Mouse (Mus musculus): ENCODE measurements around the gene Hpgd. TPM values are rescaled to one million over a fixed set of nuclear protein-coding genes. Genes with fewer than 3 reads are reported as not detected.

Hpgd gene
- polyA plus RNA-seq, 1 experiment from 2014 or later: 216 TPM

DNA sequence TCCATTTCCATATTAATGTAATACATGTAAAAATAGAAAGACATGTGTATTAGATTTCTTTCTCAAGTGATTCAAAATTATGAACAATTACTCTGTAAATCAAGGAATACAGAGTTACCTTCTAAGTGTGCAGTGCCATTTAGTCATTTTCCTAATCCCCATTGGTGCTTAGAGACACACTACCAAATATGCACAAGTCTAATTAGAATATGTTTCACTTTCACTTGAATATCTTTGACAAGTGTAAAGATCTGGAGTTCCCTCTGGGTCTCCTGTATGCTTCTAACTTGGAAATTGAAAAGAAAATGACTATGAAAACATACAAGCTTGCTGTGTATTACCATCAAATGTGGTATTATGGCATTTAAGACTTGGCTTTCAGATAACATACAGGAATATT, 19.1 kb upstream of the Hpgd start:
- DNase-seq (ENCODE audit: low spot score): no peak
- no peaks in the 10 kb centered on the region for H3K9me3 ChIP-seq (ENCODE audit: low read length)
- H3K4me3 ChIP-seq (ENCODE audit: low read depth, low read length): no peak overlapping the region
- H3K4me2 ChIP-seq (replicated peaks; ENCODE audit: low read depth, low read length): no peak overlapping the region
- no peak overlapping the region for H3K27ac ChIP-seq (ENCODE audit: low read length)
- TF ChIP-seq EP300 (IDR thresholded peaks at IDR 0.05): no peak
- no peak for TF ChIP-seq CTCF (IDR thresholded peaks at IDR 0.05)
- no peak overlapping the region for H3K9ac ChIP-seq (replicated peaks; ENCODE audit: low read depth)
- H3K27me3 ChIP-seq (replicated peaks; ENCODE audit: insufficient read depth, low read length): no peaks in the 10 kb centered on the region
- no peak for ATAC-seq
- H3K4me1 ChIP-seq (ENCODE audit: insufficient read depth, low read depth, low read length): no peaks in the 10 kb centered on the region
- H3K36me3 ChIP-seq (ENCODE audit: insufficient read depth, low read length): no peaks in the 10 kb centered on the region

DNA sequence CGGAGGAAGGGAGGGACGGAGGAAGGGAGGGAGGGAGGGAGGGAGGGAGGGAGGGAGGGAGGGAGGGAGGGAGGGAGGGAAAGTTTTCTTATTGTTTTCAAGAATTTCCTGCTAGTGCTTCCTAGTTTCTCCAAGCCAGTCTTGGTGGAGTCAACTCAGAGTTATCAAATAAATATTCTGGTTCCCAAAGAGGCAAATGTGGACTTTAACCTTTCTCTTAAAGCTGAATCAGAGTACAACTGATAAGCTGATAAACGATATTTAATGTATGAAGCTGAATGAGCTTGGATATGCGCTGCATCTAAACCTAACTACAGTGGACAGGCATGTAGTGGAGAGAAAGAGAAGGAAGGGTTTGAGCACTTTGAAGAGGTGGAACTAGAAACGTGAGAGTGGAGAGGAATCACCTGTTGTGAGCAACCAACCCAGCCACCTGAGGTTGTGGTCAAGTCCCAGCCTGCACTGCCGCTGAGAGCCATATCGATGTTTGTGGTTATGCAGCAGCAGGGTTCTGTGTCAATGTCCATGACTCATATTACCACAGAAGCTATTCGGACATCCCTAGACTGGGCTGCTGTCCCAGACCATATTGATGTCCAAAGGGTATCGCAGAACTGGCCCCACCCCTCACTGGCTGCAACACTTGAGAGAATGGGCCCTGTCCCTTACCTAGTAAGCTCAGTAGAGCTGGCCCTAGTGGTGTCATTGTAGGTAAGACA, 16.4 kb upstream of the Hpgd start:
- WGBS: 79% methylated on average over 7 of the region's 9 CpGs
- ATAC-seq: peak; percentile 11; the same call in 1 of the 2 replicates
- H3K4me2 ChIP-seq (replicated peaks; ENCODE audit: low read depth, low read length): no peak overlapping the region
- no peaks in the 10 kb centered on the region for H3K4me1 ChIP-seq (ENCODE audit: insufficient read depth, low read depth, low read length)
- H3K27me3 ChIP-seq (replicated peaks; ENCODE audit: insufficient read depth, low read length): no peaks in the 10 kb centered on the region
- H3K27ac ChIP-seq (ENCODE audit: low read length): no peak overlapping the region
- no peak overlapping the region for H3K4me3 ChIP-seq (ENCODE audit: low read depth, low read length)
- no peak for DNase-seq (ENCODE audit: low spot score)
- no peak for TF ChIP-seq EP300 (IDR thresholded peaks at IDR 0.05)
- TF ChIP-seq CTCF (IDR thresholded peaks at IDR 0.05): no peak
- H3K9me3 ChIP-seq (ENCODE audit: low read length): no peaks in the 10 kb centered on the region
- no peak overlapping the region for H3K9ac ChIP-seq (replicated peaks; ENCODE audit: low read depth)
- no peaks in the 10 kb centered on the region for H3K36me3 ChIP-seq (ENCODE audit: insufficient read depth, low read length)

DNA sequence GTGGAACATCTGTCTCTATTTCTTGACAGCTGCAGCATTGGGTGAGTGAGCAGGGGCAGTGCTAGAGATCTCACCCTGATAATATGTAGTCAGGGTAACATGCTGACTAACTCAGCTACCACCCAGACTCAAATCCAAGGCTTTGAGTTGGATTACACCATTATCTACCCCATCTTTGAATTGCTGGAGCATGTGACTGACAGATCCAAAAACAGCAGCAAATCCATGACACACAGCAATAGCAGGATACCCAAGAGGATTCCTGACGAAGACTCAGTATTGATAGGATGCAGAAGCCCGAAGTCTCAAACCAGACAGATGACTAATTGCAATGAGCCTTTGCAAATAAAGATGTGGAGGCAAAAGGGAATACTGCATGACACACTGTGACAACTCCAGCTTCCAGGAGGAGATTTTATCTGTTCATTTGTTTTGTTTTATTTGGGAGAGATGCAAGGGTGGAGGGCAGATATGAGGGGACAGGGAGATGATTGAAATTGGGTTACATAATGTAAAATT, 15.8 kb upstream of the Hpgd start:
- Histone ChIP-seq H3K9ac (replicated peaks; ENCODE audit: low read depth) (no peak overlapping the region), H3K4me2 (replicated peaks; ENCODE audit: low read depth, low read length) (no peak overlapping the region), H3K27ac (ENCODE audit: low read length) (no peak overlapping the region), H3K9me3 (ENCODE audit: low read length) (no peaks in the 10 kb centered on the region), H3K27me3 (replicated peaks; ENCODE audit: insufficient read depth, low read length) (no peaks in the 10 kb centered on the region), H3K36me3 (ENCODE audit: insufficient read depth, low read length) (no peaks in the 10 kb centered on the region), H3K4me1 (ENCODE audit: insufficient read depth, low read depth, low read length) (no peaks in the 10 kb centered on the region), H3K4me3 (ENCODE audit: low read depth, low read length) (no peak overlapping the region)
- WGBS: 60% methylated on average over 2 of the region's 2 CpGs
- no peak for ATAC-seq
- no peak for DNase-seq (ENCODE audit: low spot score)
- TF ChIP-seq EP300 (IDR thresholded peaks at IDR 0.05) (no peak), CTCF (IDR thresholded peaks at IDR 0.05) (no peak)

DNA sequence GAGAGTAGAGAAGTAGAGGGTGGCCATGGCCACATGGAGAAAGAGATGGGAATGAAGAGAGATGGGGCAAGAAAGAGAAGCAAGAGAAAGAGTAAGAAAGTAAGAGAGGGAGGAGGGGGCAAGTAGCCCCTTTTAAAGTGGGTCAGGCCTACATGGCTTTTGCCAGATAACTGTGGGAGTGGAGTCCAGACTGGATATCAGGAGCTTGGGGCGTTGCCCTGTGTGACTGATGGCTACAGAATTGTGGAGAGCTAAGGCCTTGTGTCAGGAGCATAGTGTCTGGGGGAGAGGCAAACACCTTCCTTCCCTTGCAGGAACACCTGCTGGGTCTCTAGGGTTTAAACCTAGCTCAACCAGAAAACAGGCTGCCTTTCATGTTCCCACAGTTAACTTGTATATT, 10.4 kb upstream of the Hpgd start:
- no peak overlapping the region for H3K4me2 ChIP-seq (replicated peaks; ENCODE audit: low read depth, low read length)
- no peak overlapping the region for H3K9ac ChIP-seq (replicated peaks; ENCODE audit: low read depth)
- H3K4me3 ChIP-seq (ENCODE audit: low read depth, low read length): no peak overlapping the region
- H3K27me3 ChIP-seq (replicated peaks; ENCODE audit: insufficient read depth, low read length): no peaks in the 10 kb centered on the region
- no peaks in the 10 kb centered on the region for H3K9me3 ChIP-seq (ENCODE audit: low read length)
- TF ChIP-seq CTCF (IDR thresholded peaks at IDR 0.05) (no peak), EP300 (IDR thresholded peaks at IDR 0.05) (no peak)
- peaks cover 7% of the 10 kb centered on the region; the same call in 1 of the 2 replicates for H3K4me1 ChIP-seq (ENCODE audit: insufficient read depth, low read depth, low read length)
- ATAC-seq (no peak), DNase-seq (ENCODE audit: low spot score) (no peak)
- 72% methylated on average over 1 of the region's 1 CpGs for WGBS
- H3K36me3 ChIP-seq (ENCODE audit: insufficient read depth, low read length): no peaks in the 10 kb centered on the region
- no peak overlapping the region for H3K27ac ChIP-seq (ENCODE audit: low read length)

DNA sequence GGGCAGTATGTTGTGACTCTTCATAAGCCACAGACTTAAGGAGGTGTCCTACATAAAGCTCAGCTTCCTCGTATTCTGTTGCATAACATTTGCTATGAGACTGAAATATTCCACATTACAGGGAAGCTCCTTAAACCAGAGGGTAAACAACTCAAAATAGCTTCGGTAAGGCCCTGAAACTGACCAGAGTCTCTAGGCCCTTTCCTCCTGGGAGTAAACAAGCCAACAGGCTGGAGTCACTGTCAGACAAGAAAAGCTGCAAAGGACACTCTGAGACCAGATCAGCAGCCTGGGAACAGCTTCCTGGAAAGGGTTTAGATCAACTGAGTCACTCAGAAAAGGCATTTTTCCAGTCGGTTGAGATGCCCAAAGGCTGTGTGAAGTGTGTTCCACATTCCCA, 9.4 kb upstream of the Hpgd start:
- WGBS: 4% methylated on average over 3 of the region's 3 CpGs
- TF ChIP-seq EP300 (IDR thresholded peaks at IDR 0.05) (0 out of 2 replicates have a peak, but pooled peaks have one; percentile 27), CTCF (IDR thresholded peaks at IDR 0.05) (no peak)
- Histone ChIP-seq H3K4me2 (replicated peaks; ENCODE audit: low read depth, low read length) (no peak overlapping the region), H3K4me1 (ENCODE audit: insufficient read depth, low read depth, low read length) (peaks cover 7% of the 10 kb centered on the region; the same call in 1 of the 2 replicates), H3K9me3 (ENCODE audit: low read length) (no peaks in the 10 kb centered on the region), H3K27me3 (replicated peaks; ENCODE audit: insufficient read depth, low read length) (no peaks in the 10 kb centered on the region), H3K9ac (replicated peaks; ENCODE audit: low read depth) (no peak overlapping the region), H3K4me3 (ENCODE audit: low read depth, low read length) (no peak overlapping the region), H3K27ac (ENCODE audit: low read length) (peak overlapping the region; percentile 35; the same call in 1 of the 2 replicates), H3K36me3 (ENCODE audit: insufficient read depth, low read length) (no peaks in the 10 kb centered on the region)
- DNase-seq (ENCODE audit: low spot score) (peak; percentile 46), ATAC-seq (peak; percentile 74)

DNA sequence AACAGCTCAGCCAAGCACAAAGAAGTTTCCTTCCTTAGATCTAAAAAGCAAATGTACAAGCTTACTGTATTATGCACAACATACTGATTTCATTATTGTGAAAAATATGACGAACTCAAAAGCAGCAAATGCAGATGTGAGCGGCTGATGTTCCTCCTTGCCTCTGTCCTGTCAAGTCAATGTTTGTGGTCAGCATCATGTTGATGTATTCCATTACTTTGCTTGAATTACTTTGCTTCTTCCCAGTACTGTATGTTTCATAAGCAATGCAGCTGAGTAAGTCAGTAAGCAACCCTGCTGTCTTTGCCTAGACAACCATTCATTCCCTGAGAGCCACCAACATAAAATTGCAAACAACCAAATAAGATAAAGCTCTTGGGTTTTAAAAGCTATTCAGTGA, 7.7 kb upstream of the Hpgd start:
- 77% methylated on average over 2 of the region's 2 CpGs for WGBS
- no peaks in the 10 kb centered on the region for H3K36me3 ChIP-seq (ENCODE audit: insufficient read depth, low read length)
- no peaks in the 10 kb centered on the region for H3K27me3 ChIP-seq (replicated peaks; ENCODE audit: insufficient read depth, low read length)
- no peak for TF ChIP-seq EP300 (IDR thresholded peaks at IDR 0.05)
- TF ChIP-seq CTCF (IDR thresholded peaks at IDR 0.05): no peak
- no peak overlapping the region for H3K9ac ChIP-seq (replicated peaks; ENCODE audit: low read depth)
- no peak overlapping the region for H3K27ac ChIP-seq (ENCODE audit: low read length)
- no peak overlapping the region for H3K4me3 ChIP-seq (ENCODE audit: low read depth, low read length)
- DNase-seq (ENCODE audit: low spot score): no peak
- no peaks in the 10 kb centered on the region for H3K9me3 ChIP-seq (ENCODE audit: low read length)
- H3K4me2 ChIP-seq (replicated peaks; ENCODE audit: low read depth, low read length): no peak overlapping the region
- no peak for ATAC-seq
- peaks cover 7% of the 10 kb centered on the region; the same call in 1 of the 2 replicates for H3K4me1 ChIP-seq (ENCODE audit: insufficient read depth, low read depth, low read length)
